Mouse (Mus musculus): ENCODE data around the gene Cxcl13.

DNA sequence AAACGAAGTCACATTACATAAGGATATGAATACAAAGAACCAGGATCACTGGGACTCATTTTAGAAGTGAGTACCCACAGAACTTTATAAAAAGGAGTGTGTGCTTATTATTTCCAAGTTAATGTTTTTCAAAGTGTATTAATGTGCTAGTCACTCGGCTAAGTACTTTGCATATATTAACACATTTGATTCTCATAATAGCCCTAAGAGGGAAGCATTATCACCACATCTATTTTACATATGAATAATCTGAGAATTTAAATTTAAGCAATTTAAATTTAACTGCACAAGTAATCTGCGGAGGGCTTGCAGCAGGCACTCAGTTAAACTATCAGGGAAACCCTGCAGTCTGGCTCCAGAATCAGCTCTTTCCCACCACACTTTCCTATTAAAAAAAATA lies 40.5 kb downstream of the Cxcl13 start:
- no peak for TF ChIP-seq TAL1 (IDR thresholded peaks at IDR 0.05; ENCODE audit: low read length)
- no peak for TF ChIP-seq GATA1 (IDR thresholded peaks at IDR 0.05; ENCODE audit: low read length)
